Mouse (Mus musculus): Measurements from ENCODE around the gene Fam69b. TPM values are rescaled to one million over a fixed set of nuclear protein-coding genes. Genes with fewer than 3 reads are reported as not detected.

Fam69b gene
- polyA plus RNA-seq, 1 experiment = 24.4 TPM

Other genes with a start within 250 kb of the Fam69b start
- gene Snapc4, start 247.8 kb upstream of the Fam69b start, polyA plus RNA-seq (2012; ENCODE audit: insufficient read depth, insufficient read length, missing spikeins) = 3.1 and 4.5 TPM in 2 replicates
- gene Entr1, start 239.1 kb upstream of the Fam69b start, polyA plus RNA-seq (2012; ENCODE audit: insufficient read depth, insufficient read length, missing spikeins) = 49.7 and 61.2 TPM in 2 replicates
- 75.4 and 83.9 TPM in 2 replicates for gene Pmpca, start 239.1 kb upstream of the Fam69b start, polyA plus RNA-seq (2012; ENCODE audit: insufficient read depth, insufficient read length, missing spikeins)
- 6.7 and 7.8 TPM in 2 replicates for gene Inpp5e, start 219.3 kb upstream of the Fam69b start, polyA plus RNA-seq (2012; ENCODE audit: insufficient read depth, insufficient read length, missing spikeins)
- gene Sec16a, start 183.2 kb upstream of the Fam69b start, polyA plus RNA-seq (2012; ENCODE audit: insufficient read depth, insufficient read length, missing spikeins) = 21.0 and 21.6 TPM in 2 replicates
- 5.6 and 8.9 TPM in 2 replicates for gene Notch1, start 111.8 kb upstream of the Fam69b start, polyA plus RNA-seq (2012; ENCODE audit: insufficient read depth, insufficient read length, missing spikeins)
- 75.5 and 80.4 TPM in 2 replicates for gene Egfl7, start 48.4 kb upstream of the Fam69b start, polyA plus RNA-seq (2012; ENCODE audit: insufficient read depth, insufficient read length, missing spikeins)
- gene Gm20532, start 41.8 kb upstream of the Fam69b start, polyA plus RNA-seq (2012; ENCODE audit: insufficient read depth, insufficient read length, missing spikeins) = not detected in 2 replicates
- 2,029 and 2,407 TPM in 2 replicates for gene Agpat2, start 24.0 kb upstream of the Fam69b start, polyA plus RNA-seq (2012; ENCODE audit: insufficient read depth, insufficient read length, missing spikeins)
- gene Lcn4, start 42.8 kb downstream of the Fam69b start, polyA plus RNA-seq (2012; ENCODE audit: insufficient read depth, insufficient read length, missing spikeins) = not detected in 2 replicates
- not detected in 2 replicates for gene Abo, start 236.5 kb downstream of the Fam69b start, polyA plus RNA-seq (2012; ENCODE audit: insufficient read depth, insufficient read length, missing spikeins)